Mouse (Mus musculus) CD4-positive, CD25-positive, alpha-beta regulatory T cell, adult 2 months (primary cell): Measurements from ENCODE around the gene Clec9a.

Source experiments
- DNase-seq: peaks from one replicate; pipeline ENCODE4 v3.0.0-alpha.2; 2012; ENCODE audit warnings: low read depth, low spot score

Clec9a gene

DNA sequence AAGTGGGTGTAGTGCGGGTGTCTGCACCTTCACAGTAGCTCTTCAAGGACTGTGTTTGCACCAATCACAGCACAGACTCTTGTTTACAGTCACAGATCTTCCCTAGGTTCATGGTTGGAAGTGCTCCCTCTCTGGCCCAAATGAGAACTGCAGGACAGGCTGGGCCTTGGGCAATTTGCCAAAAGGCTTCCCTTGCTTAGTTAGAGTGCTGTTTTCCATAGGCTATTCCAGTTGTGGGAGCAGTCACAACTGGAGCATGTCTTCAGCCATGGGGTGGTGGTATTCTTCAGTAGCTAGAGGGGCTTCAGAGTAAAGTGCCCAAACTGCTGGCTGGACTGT is 15.0 kb downstream of the Clec9a start:
- peak; percentile 67 for DNase-seq

DNA sequence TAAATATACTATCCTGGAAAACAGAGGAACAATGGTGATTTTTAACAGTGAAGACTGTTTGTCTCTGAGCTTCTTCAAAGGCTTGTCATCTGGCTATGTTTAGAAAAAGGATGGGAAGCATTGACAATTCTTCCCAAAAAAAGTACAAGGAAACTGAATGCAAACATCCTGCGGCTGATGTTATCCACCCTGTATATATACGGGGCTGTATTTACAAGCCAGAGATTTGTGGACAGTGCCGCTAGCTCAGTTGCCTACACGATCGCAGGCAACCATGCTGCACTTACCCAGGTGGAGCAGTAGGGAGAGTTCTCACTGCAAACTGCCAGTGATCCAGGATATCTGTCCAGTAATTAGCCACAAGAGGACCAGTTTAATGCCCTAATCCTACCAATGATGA is 16.6 kb downstream of the Clec9a start:
- no peak for DNase-seq

GRCm38 (mm10) chr6:129425812-129426211 is 17.1 kb downstream of the Clec9a start:
- DNase-seq = no peak

DNA sequence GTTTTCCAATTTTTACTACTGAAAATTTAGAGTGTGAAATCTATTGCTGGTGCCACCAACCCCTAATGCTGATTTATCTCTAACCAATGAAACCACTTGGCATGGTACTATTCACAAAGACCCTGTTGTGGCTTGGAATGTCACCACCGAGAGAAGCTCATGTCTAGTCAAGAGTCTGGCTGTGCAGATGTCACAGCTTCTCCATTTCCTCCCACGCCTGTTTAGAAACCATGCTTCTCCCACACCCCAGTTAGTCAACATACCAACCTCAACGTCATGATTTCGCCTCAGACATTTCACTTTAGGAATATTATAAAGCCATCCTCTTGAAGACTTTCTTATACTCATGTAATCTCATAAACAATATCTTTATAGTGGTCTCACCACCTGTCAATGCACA is 18.6 kb downstream of the Clec9a start:
- no peak for DNase-seq

DNA sequence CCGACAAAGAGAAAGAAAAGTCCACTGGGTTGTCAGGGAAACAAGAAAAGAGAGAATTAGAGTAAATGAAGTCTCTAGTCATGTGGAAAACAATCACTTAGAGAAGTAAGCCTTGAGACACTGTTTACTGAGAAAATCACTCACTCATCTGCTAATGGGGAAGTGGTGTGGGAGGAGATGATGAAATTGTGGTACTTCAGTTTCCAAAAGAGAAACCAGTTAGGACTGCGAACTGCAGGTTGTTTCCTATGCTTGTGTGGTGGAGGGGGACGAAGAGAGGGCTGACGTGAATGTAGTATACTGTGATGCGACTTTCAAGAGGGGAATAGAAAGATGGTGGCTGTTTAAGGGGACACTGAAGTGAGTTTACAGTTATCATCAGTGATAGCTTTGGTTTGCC is 25.6 kb downstream of the Clec9a start:
- DNase-seq = peak; percentile 39

DNA sequence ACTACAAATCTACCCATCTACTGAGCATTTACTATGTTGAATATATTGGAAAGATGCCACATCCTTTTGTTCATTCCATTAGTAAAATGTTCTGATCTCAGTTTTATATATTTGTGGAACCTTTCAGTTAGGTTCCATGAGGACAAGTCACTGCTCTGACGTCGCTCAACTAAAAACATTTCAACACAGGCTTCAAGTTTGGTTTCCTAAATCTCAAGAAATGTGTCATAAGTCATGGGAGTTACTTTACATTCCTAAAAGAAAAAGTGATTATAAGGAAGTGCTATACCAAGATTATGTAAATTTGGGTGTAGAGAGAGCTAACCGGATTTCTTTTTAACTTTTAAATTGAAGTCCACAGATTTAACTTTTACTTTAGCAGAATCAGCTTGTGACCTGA is 27.4 kb downstream of the Clec9a start:
- no peak for DNase-seq

DNA sequence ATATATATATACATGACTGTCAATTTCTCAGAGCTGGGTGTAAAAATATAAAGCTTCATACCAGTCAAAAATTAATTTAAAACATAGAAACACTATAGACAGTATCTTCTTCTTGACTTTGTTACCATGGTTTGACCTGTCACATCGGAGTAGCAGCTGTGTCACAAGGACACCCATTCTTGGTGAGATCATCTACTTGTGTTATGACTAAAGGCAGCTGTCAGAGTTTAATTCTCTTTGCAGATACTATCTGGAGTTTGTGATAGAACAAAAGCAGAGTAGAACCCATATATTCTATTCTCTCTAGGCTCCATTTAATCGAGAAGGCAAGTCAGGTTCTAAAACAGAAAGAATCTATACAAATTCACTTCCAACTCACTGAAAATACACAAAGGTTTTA is 29.4 kb downstream of the Clec9a start:
- DNase-seq = no peak

- no peak for DNase-seq
Measured at GRCm38 (mm10) chr6:129449743-129450142, 41.1 kb downstream of the Clec9a start.

GRCm38 (mm10) chr6:129451411-129452039 is 42.9 kb downstream of the Clec9a start, which contains the start of gene Clec1a:
Gene Clec1a, minus strand, starts transcription at chr6:129452000.
- DNase-seq = no peak

DNA sequence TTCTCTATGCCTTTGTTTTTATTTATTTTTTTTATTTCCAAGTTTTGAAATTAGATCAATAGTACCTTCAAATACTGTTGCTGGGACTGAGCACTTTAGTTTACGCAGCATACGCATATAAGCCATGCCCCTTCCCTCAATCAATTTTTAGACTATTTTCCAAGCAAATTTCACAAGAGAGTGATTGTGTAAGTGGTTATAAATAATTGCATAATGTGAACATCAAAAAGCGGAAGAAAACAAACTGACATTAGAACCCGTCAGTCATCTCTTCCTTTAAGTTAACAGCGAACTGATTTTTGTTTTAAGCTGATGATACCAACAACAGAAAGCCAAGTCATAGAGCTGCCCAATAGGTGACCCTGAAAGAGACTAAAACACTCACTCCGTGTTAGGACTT is 62.7 kb downstream of the Clec9a start:
- DNase-seq = no peak

DNA sequence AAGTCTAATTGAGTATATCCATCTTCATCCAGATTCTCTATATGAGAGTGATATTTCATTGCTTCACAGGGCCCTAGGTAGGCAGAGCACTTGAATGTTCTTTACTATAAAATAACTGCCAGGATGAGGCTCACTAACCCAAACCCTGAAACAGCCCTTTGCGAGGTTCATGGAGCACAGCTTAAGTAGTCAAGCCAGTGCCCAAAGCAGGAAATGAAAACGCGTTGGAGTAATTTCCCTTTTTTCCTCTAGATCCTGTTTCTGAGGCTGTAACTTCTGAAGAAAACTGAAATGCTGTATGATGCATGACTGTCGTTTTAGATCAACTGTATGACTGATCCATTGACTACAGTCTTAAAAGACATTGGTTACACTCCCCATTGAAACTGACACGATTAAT is 64.0 kb downstream of the Clec9a start:
- no peak for DNase-seq
